Mouse (Mus musculus): ENCODE data around the gene Gstp3.

- TF ChIP-seq CTCF (IDR thresholded peaks at IDR 0.05; ENCODE audit: borderline replicate concordance, control insufficient read depth, extremely low read depth, insufficient read depth, low read length, poor library complexity) (no peak), POLR2A (IDR thresholded peaks at IDR 0.05; ENCODE audit: control insufficient read depth, extremely low read depth, insufficient read depth, low read length, poor library complexity) (no peak)
Observed at GRCm38 (mm10) chr19:4068717-4069410, 9.5 kb upstream of the Gstp3 start.

Data from thymus, adult 2 months (tissue).